Mouse (Mus musculus) hindbrain, embryonic 10.5 days (tissue): ENCODE measurements at regions not wholly inside any gene's neighbourhood (a gene's known extent, or its start where the extent isn't known, plus 50 kb on each side); places are given as distances from the start of the nearest gene placed in this dataset.

Source experiments
- DNase-seq: peaks from one replicate; pipeline ENCODE4 v3.0.0-alpha.2; 2017; ENCODE audit warnings: low spot score
- H3K27ac ChIP-seq: fragments of 300-500 bp; sonication (generic); 2 replicates; pipeline ENCODE4 v1.5.1; 2016; ENCODE audit warnings: mild to moderate bottlenecking, moderate library complexity
- H3K27me3 ChIP-seq: fragments of 300-500 bp; sonication (generic); 2 replicates; pipeline ENCODE4 v1.6.1; 2016; ENCODE audit warnings: mild to moderate bottlenecking; ENCODE audit not compliant: poor library complexity, insufficient read depth, severe bottlenecking
- H3K36me3 ChIP-seq: fragments of 300-500 bp; sonication (generic); 2 replicates; pipeline ENCODE4 v1.6.1; 2016; ENCODE audit warnings: mild to moderate bottlenecking, moderate library complexity
- H3K4me1 ChIP-seq: fragments of 300-500 bp; sonication (generic); replicated peaks from 2 replicates; pipeline ENCODE4 v1.6.1; 2016; ENCODE audit warnings: mild to moderate bottlenecking
- H3K4me3 ChIP-seq: fragments of 300-500 bp; sonication (generic); 2 replicates; pipeline ENCODE4 v1.5.1; 2016; ENCODE audit warnings: mild to moderate bottlenecking, moderate library complexity
- H3K9me3 ChIP-seq: fragments of 300-500 bp; sonication (generic); 2 replicates; pipeline ENCODE4 v1.6.1; 2016; ENCODE audit warnings: mild to moderate bottlenecking, moderate library complexity
- WGBS: fragments of 180-500 bp; shearing (Covaris S2); methylation state at CpG from one replicate; pipeline ENCODE4 v1.1.7; 2016; 5-methylcytosine and 5-hydroxymethylcytosine counted together

DNA sequence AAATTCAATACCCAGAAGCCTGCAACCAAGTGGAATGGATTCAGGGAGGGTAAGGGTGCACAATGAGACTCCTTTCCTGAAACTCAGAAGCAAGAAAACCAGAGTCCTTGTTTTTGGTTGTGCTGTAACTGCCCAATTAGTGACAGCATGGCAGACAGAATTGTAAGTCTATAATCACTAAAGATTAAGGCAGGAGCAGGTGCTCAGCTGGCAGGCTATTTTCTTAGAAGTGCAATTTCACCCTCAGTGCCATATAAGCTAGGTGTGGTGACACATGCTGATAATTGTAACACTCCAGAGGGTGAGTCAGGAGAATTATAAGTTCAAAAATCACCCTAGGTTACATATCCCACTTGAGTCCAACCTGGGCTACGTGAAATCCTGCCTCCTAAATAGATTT lies 714.2 kb upstream of the Nrsn1 start:
- whole genome bisulfite sequencing = 91% methylated on average over 1 of the region's 1 CpGs
- Histone ChIP-seq H3K27me3 (no peaks in the 10 kb centered on the region), H3K4me3 (no peak overlapping the region), H3K4me1 (no peaks in the 10 kb centered on the region), H3K9me3 (no peaks in the 10 kb centered on the region), H3K27ac (no peak overlapping the region), H3K36me3 (no peaks in the 10 kb centered on the region)
- DNase-seq = no peak

DNA sequence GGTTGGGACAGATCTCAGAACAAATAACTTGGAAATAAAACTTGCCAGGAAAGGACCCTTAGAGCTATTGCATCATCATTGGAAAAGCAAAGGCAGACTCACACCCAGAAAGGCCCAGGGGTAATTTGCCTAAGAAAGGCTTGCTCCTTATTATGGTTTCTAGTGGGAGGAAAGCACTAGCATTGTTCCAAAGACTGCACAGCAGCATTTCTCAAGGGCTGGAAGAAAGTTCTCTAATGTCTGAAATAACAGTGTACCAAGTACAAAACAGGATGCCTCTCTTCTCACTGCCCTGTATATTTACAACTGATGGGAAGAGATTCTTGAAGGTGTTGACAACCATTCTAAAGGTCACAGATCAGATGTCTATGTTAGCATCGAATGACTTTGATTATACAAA lies 713.4 kb upstream of the Nrsn1 start:
- 90% methylated on average over 1 of the region's 1 CpGs for WGBS
- DNase-seq = no peak
- H3K36me3 ChIP-seq = no peaks in the 10 kb centered on the region

DNA sequence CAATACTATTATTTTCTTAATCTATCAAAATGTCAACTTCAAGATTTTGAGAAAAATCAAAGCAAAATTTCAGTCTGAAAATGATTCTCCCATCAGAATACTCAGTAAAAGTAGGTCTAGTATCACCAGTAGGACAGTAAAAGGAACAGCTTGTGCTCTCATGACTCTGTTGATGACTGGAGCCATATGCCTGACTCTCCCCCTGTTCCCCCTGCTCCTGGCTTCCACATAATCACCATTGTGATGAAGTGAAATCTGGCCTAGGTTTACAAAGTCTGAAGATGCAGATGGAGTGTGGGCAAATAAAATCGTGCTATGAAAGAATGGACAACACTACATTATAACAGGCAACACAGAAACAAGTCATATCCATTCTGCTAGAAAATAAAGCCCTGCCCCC lies 708.3 kb upstream of the Nrsn1 start:
- Histone ChIP-seq H3K4me1 (no peaks in the 10 kb centered on the region), H3K27me3 (no peaks in the 10 kb centered on the region), H3K27ac (no peak overlapping the region), H3K4me3 (no peak overlapping the region), H3K36me3 (no peaks in the 10 kb centered on the region), H3K9me3 (no peaks in the 10 kb centered on the region)
- WGBS = 70% methylated on average over 1 of the region's 1 CpGs
- DNase-seq = no peak

More for the DNA sequence above, 713.4 kb upstream of the Nrsn1 start:
- Histone ChIP-seq H3K9me3 (no peaks in the 10 kb centered on the region), H3K4me1 (no peaks in the 10 kb centered on the region), H3K27me3 (no peaks in the 10 kb centered on the region), H3K27ac (no peak overlapping the region), H3K4me3 (no peak overlapping the region)

DNA sequence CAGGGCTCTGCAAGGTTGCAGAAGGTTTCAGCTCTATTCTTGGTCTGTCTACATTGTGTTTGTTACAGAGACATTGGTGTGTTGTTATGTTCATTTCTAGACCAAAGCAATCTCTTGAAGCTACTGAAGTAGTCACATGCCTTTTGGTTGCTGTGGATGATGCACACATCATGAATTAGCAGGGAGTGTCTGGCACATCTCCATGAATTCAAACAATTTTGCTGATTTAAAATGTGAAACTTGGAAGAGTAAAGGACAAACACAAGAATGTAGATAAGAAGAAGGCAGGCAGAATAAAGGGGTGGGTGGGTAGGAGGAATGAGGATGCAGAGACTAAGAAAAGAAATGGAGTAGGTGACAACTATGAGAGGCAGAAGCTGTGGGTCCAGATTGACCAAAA lies 688.3 kb upstream of the Nrsn1 start:
- no peaks in the 10 kb centered on the region for H3K36me3 ChIP-seq
- no peak overlapping the region for H3K27ac ChIP-seq
- no peak for DNase-seq
- no peaks in the 10 kb centered on the region for H3K4me1 ChIP-seq
- no peaks in the 10 kb centered on the region for H3K9me3 ChIP-seq
- no peaks in the 10 kb centered on the region for H3K27me3 ChIP-seq
- H3K4me3 ChIP-seq = no peak overlapping the region

DNA sequence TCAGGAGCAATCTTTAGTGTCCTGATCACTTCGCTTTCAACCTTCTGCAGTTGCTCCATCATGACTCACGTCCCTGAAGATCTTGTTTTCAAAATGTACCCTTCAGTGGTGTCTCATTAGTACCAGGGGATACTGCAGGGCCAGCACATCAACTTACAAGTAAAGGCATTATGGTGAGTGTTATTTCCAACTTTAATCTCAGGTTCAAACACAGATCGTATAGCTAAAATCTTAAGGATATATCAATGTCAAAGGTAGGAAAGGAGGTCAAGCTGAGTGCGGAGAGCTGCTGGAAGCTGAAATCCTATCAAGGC lies 687.8 kb upstream of the Nrsn1 start:
- Histone ChIP-seq H3K27ac (no peak overlapping the region), H3K27me3 (no peaks in the 10 kb centered on the region), H3K4me3 (no peak overlapping the region), H3K36me3 (no peaks in the 10 kb centered on the region), H3K4me1 (no peaks in the 10 kb centered on the region), H3K9me3 (no peaks in the 10 kb centered on the region)
- no peak for DNase-seq
- WGBS = 89% methylated on average over 4 of the region's 4 CpGs

DNA sequence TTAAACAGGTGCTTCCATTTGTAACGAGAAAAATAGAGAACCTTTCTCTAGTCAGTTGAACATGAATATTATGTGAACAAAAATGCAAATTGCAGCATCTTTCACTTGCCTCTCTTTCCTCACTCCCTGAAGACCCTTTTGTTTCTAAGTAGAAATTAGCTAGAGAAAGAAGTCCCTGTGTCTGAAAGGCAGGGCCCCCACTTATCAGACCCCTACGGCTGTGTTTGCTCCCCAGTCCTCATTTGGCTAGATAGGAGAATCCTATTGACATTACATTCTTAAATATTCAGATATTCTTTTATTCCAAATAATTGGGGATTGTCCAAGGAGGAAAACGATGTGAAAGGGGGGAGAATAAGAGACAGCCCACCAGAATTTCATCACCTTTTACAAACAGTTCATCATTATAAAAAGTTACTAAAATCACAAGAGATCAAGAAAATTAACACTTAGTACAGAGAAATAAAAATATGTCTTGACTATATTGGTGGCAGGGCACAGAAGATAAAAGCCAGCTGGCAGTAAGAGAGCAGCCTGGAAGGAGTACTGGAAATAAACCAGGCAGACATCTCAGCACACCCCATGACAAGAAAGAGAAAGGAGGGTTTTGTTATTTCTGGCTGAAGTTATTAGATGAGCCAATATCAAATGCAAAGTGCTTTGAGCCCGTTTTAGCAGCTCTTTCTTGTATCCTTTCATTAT lies 687.3 kb upstream of the Nrsn1 start:
- H3K9me3 ChIP-seq = no peaks in the 10 kb centered on the region
- DNase-seq = no peak
- no peaks in the 10 kb centered on the region for H3K27me3 ChIP-seq
- no peaks in the 10 kb centered on the region for H3K4me1 ChIP-seq
- H3K36me3 ChIP-seq = no peaks in the 10 kb centered on the region
- H3K27ac ChIP-seq = no peak overlapping the region
- 73% methylated on average over 4 of the region's 4 CpGs for WGBS
- no peak overlapping the region for H3K4me3 ChIP-seq

DNA sequence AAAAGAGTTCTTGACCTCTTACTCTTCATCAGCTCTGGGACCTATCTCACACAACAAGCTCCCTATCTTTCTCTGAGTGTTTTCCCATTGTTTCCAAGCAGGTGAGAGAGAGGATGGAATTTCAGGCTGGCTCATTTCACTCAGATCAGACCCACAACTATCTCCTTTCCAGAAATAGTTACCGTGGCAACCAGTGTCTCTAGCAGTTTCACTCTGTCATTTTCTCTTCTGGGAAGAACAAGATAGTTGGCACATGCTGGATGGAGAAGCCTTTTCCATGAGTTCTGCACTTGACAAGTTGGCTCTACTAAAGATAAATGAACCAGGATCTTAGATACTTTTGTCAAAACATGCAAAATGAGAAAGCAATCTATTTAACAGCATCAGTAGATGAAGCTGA lies 667.3 kb upstream of the Nrsn1 start:
- Histone ChIP-seq H3K36me3 (no peaks in the 10 kb centered on the region), H3K4me1 (peaks cover 20% of the 10 kb centered on the region), H3K27me3 (no peaks in the 10 kb centered on the region), H3K9me3 (no peaks in the 10 kb centered on the region), H3K27ac (no peak overlapping the region), H3K4me3 (no peak overlapping the region)
- DNase-seq = no peak
- WGBS = 79% methylated on average over 1 of the region's 1 CpGs

DNA sequence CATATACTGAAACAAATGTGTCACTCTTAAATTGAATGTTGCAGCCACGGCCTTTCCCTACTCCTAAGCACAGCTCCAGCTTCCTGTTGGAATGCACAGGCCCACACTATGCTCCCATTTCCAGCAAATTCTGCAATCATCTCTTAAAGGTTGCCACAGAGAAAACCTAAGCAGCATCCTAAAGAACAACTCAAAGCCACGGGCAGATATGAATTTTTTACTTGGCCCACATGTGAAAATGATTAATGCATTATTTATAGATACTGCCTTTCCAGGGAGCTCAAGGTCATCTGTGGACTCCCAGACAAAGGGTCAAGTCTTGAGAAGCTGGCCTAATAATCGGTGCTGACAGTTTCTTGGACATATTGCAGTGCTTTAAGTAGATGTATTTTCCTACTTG lies 663.5 kb upstream of the Nrsn1 start:
- H3K27ac ChIP-seq = peak overlapping the region; percentile 84
- no peak for DNase-seq
- peaks cover 26% of the 10 kb centered on the region for H3K4me1 ChIP-seq
- H3K4me3 ChIP-seq = no peak overlapping the region
- no peaks in the 10 kb centered on the region for H3K9me3 ChIP-seq
- no peaks in the 10 kb centered on the region for H3K36me3 ChIP-seq
- no peaks in the 10 kb centered on the region for H3K27me3 ChIP-seq
- WGBS = 44% methylated on average over 3 of the region's 3 CpGs

DNA sequence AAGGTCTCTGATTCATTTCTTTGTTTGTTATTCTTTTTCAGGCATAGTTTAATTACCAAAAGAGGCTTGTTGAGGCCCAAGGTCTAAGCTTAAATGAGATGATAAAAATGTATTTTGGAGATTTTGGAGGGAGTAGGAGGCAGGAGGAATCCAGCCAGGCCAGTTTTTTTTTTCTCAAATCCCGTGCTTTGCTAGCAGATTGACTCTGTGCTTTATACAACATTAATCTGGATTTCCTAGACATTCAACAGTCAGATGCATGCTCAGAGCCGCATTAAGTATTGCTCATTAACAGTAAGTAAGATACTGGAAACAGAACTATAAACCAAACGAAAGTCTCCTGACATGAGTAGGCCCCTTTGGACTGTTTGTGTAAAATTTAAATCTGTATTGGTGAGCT lies 662.9 kb upstream of the Nrsn1 start:
- no peaks in the 10 kb centered on the region for H3K27me3 ChIP-seq
- peaks cover 26% of the 10 kb centered on the region for H3K4me1 ChIP-seq
- no peaks in the 10 kb centered on the region for H3K36me3 ChIP-seq
- no peaks in the 10 kb centered on the region for H3K9me3 ChIP-seq
- H3K4me3 ChIP-seq = no peak overlapping the region
- 55% methylated on average over 3 of the region's 3 CpGs for WGBS
- DNase-seq = no peak
- peak overlapping the region; percentile 84 for H3K27ac ChIP-seq

DNA sequence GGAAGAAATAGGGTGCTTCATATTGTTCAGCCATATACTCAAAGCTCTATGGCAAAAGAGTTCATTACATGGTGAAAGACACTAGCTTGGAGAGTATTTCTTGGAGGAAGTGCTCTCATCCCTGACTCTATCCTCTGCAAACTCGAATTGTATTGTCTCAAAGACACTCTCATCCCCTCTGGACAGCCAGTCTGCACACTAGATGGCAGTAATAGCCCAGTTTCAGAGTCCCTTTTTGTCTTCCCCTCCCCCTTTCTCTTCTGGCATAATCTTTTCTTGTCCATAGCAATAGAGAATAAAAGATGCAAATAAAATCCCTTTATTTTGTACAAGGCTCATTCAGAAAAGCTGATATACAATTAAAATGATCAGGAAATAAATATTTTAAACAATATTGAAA lies 662.5 kb upstream of the Nrsn1 start:
- 4% methylated on average over 1 of the region's 1 CpGs for WGBS
- Histone ChIP-seq H3K27me3 (no peaks in the 10 kb centered on the region), H3K27ac (peak overlapping the region; percentile 84), H3K9me3 (no peaks in the 10 kb centered on the region), H3K4me3 (no peak overlapping the region), H3K4me1 (peaks cover 26% of the 10 kb centered on the region), H3K36me3 (no peaks in the 10 kb centered on the region)
- peak; percentile 68 for DNase-seq

DNA sequence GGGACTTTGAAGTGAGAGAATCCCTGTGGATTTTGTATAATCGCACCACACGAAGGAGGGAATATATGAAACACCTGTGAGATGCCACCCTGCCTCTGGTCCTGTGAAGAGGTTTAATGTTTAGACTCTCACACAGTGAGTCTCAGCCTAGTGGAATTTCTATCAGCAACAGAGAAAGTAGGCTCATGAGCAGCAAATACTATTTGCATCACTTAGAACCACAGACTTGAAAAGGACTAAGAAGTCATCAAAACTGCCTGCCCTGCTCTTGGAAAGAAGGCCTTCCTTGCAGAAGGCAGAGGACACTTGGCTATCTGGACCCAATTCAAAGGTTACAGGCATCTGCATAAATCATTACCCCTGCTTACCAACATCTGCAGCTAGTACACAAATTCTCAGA lies 662.1 kb upstream of the Nrsn1 start:
- no peak overlapping the region for H3K4me3 ChIP-seq
- no peaks in the 10 kb centered on the region for H3K27me3 ChIP-seq
- DNase-seq = no peak
- no peaks in the 10 kb centered on the region for H3K36me3 ChIP-seq
- 68% methylated on average over 2 of the region's 2 CpGs for WGBS
- no peaks in the 10 kb centered on the region for H3K9me3 ChIP-seq
- peak overlapping the region; percentile 84 for H3K27ac ChIP-seq
- H3K4me1 ChIP-seq = peaks cover 22% of the 10 kb centered on the region

DNA sequence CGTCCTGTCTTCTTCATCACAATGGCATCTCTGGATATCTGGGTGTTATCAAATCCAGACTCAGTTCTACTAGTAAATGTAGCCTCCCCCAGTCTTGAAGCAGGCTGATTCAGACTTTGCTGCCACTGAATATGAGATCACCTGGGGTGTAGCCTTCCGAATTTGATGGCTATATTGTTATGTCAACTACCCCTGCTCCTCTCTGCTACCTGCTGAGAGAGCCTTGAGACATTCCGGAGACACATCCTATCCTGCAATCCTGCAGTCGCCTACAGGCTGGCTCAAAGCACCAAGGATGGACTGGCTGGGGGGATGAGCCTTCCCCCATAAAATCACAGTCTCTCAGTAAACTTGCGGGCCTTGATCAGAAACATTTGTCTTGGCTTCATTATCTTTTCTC lies 655.4 kb upstream of the Nrsn1 start:
- no peak overlapping the region for H3K27ac ChIP-seq
- no peaks in the 10 kb centered on the region for H3K4me1 ChIP-seq
- no peaks in the 10 kb centered on the region for H3K9me3 ChIP-seq
- no peak overlapping the region for H3K4me3 ChIP-seq
- no peak for DNase-seq
- no peaks in the 10 kb centered on the region for H3K36me3 ChIP-seq
- WGBS = 78% methylated on average over 5 of the region's 5 CpGs
- no peaks in the 10 kb centered on the region for H3K27me3 ChIP-seq

DNA sequence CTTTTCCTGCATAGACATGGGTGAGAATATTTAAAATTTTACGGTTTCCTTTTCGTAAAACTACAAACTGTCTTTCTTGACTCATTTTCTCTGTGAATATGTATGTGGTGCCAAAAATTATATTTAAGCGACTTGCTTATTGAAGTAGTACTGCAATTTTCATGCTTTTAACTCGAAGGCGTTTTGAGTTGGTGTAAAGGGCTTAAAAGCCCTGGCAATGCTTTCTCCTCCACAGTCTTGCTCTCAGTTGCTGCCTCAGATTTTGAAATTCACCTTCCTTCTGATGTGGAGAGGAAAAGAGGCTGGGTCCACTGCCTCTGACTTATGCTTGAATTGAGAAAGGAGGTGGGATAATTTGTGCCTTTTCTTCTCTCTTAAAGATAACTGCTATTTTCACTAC lies 629.6 kb upstream of the Nrsn1 start:
- Histone ChIP-seq H3K9me3 (no peaks in the 10 kb centered on the region), H3K4me3 (no peak overlapping the region), H3K27ac (no peak overlapping the region), H3K36me3 (no peaks in the 10 kb centered on the region), H3K27me3 (no peaks in the 10 kb centered on the region), H3K4me1 (no peaks in the 10 kb centered on the region)
- DNase-seq = no peak
- WGBS = 87% methylated on average over 5 of the region's 5 CpGs

DNA sequence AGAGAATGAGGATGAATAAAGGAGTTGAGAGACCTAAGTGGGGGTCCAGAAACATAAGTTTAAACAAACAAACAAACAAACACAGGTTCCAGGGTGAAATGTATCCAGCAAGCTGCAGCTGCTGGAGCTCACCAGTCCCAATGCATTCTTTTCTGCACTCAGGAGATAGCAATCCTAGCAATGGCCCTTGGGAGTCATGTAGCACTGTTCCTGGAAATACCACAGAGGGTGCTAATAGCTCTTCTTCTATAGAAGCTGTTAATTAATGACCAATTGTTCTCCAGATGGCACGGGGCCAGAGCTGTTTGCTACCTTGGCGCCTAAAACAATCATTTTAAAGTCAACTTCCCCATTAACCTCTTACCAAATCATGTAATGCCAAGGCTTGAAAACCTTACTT lies 622.8 kb upstream of the Nrsn1 start:
- Histone ChIP-seq H3K27ac (no peak overlapping the region), H3K4me3 (no peak overlapping the region), H3K36me3 (no peaks in the 10 kb centered on the region), H3K9me3 (no peaks in the 10 kb centered on the region), H3K27me3 (no peaks in the 10 kb centered on the region), H3K4me1 (no peaks in the 10 kb centered on the region)
- DNase-seq = no peak
- WGBS = 51% methylated on average over 2 of the region's 2 CpGs
